Mouse (Mus musculus): ENCODE measurements around the gene Actc1.

- TF ChIP-seq CTCF (IDR thresholded peaks at IDR 0.05) = no peak
- no peak for TF ChIP-seq POLR2A (IDR thresholded peaks at IDR 0.05; ENCODE audit: insufficient read depth, low read depth, low read length)
These were observed 36.5 kb upstream of the Actc1 start for GRCm38 (mm10) chr2:114089862-114090261.

Data from heart, adult 2 months (tissue).